Mouse (Mus musculus): ENCODE measurements around the gene Ccdc120. TPM values are rescaled to one million over a fixed set of nuclear protein-coding genes. Genes with fewer than 3 reads are reported as not detected.

The Ccdc120 gene
- 1 to 10 TPM in 1 of 2 experiments, under 1 TPM in 1; 0.74 to 1.2 TPM for total RNA-seq (2021)
- long read RNA-seq, experiment 1 = 0 reads
- long read RNA-seq, experiment 2 = 0 reads

- peak; percentile 52 to 64 for DNase-seq
- intact Hi-C loops (cut with DNase I) = no loop called here
Observed at GRCm38 (mm10) chrX:7750432-7751116, at the start of gene Ccdc120. Gene Ccdc120, minus strand, starts transcription at chrX:7750905.

GRCm38 (mm10) chrX:7797327-7797726, 46.6 kb upstream of the Ccdc120 start:
- intact Hi-C loops (cut with DNase I) = no loop called here
- no peak for DNase-seq

- intact Hi-C loops (cut with DNase I) = no loop called here
- peak; percentile 45 to 56 for DNase-seq
Observed at GRCm38 (mm10) chrX:7795016-7795415, 44.3 kb upstream of the Ccdc120 start.

- intact Hi-C loops (cut with DNase I) = loop anchor here (5.0 kb wide), 1 partner anchor 36 kb away; no protein-coding TSS in a partner anchor
- DNase-seq = no peak
Observed at GRCm38 (mm10) chrX:7793361-7793760, 42.7 kb upstream of the Ccdc120 start.

DNA sequence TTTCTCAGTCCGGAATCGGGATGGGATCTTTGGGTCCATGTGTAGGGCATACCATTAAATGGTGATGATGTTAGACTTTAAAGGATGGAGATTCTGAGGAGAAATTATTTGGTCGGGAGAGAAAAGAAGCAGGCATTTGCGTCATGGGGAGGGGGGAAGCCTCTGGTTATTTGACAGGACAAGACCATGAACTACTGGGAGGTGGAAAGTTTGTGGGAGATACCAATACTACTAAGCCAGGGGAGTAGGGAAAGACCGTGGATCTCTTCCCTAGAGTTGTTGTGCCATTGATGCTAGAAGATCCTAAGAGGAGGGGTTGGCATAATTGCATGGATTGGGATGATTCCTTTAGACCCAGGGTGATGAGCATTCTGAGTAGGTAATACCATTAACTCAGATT, 39.6 kb upstream of the Ccdc120 start:
- intact Hi-C loops (cut with DNase I) = loop anchor here (5.0 kb wide), 1 partner anchor 33 kb away; no protein-coding TSS in a partner anchor
- no peak for DNase-seq

GRCm38 (mm10) chrX:7789542-7790136, 38.9 kb upstream of the Ccdc120 start, which contains the start of gene Gripap1:
Gene Gripap1, plus strand, starts transcription at chrX:7789765.
- DNase-seq = peak; percentile 75 to 77
- intact Hi-C loops (cut with DNase I) = loop anchor here (5.0 kb wide), 1 partner anchor 32 kb away; no protein-coding TSS in a partner anchor

DNA sequence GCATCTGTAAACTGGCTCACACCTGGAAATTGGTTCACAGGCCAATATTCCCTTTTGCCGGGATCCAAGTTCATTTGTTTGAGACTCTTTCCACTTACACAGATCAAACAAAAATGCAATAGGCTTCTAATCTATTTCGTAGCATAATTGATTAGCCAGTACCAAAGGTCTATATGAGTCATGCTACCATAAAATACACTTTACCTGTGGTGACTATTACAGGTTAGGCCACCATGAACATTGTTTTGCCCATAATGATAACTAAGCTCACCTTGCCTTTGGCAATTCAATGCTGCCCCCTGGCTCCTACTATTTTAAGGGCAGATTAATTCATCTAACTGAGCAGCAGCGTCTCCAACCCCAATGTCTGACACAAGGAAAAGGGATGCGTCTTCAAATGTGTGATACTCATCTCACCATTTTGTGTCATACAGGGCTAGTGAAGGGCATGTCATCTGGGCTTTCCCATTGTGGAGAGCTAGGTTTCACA, 31.9 kb upstream of the Ccdc120 start:
- DNase-seq = no peak
- intact Hi-C loops (cut with DNase I) = no loop called here

- intact Hi-C loops (cut with DNase I) = loop anchor here (5.0 kb wide), 1 partner anchor 47 kb away; no protein-coding TSS in a partner anchor
- DNase-seq = no peak
Observed at GRCm38 (mm10) chrX:7779294-7779693, 28.6 kb upstream of the Ccdc120 start.

GRCm38 (mm10) chrX:7778450-7779244, 27.9 kb upstream of the Ccdc120 start:
- no peak for DNase-seq
- intact Hi-C loops (cut with DNase I) = loop anchor here (5.0 kb wide), 1 partner anchor 46 kb away; no protein-coding TSS in a partner anchor

- peak; percentile 41 to 73 for DNase-seq
- intact Hi-C loops (cut with DNase I) = loop anchor here (1.0 to 5.0 kb wide), 2 partner anchors 23 to 44 kb away; no protein-coding TSS in a partner anchor
Observed at GRCm38 (mm10) chrX:7776329-7777082, 25.8 kb upstream of the Ccdc120 start.

DNA sequence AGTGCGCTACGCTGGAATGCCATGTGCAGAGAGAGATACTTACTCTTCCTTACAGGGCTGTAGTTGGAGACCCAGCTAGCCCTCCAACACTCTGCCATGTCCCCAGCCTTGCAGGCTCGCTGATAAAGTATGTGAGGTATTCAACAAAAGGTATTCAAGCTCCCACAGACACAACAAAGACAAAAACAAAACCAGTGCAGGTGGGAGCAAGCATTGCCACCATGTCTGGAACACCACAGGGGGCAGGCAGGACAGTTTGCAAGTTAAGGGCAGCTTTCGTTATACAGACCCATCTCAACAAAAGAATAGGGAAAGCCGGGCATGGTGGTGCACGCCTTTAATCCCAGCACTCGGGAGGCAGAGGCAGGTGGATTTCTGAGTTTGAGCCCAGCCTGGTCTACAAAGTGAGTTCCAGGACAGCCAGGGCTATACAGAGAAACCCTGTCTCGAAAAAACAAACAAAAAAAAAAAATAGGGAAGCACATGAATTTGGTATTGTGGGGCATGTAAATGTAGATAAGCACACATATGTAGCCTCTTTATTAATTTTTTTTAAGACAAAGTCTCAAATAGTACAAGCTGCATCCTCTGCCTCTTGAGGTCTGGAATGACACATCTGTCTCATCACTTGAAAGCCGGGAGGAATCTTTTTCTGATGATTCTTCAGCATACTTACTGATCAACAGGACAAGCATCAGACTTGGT, 24.9 kb upstream of the Ccdc120 start:
- intact Hi-C loops (cut with DNase I) = loop anchor here (1.0 to 5.0 kb wide), 2 partner anchors 22 to 43 kb away; no protein-coding TSS in a partner anchor
- no peak for DNase-seq

GRCm38 (mm10) chrX:7772766-7773165, 22.1 kb upstream of the Ccdc120 start:
- DNase-seq = no peak
- intact Hi-C loops (cut with DNase I) = loop anchor here (2.0 kb wide), 1 partner anchor 14 kb away; no protein-coding TSS in a partner anchor

DNA sequence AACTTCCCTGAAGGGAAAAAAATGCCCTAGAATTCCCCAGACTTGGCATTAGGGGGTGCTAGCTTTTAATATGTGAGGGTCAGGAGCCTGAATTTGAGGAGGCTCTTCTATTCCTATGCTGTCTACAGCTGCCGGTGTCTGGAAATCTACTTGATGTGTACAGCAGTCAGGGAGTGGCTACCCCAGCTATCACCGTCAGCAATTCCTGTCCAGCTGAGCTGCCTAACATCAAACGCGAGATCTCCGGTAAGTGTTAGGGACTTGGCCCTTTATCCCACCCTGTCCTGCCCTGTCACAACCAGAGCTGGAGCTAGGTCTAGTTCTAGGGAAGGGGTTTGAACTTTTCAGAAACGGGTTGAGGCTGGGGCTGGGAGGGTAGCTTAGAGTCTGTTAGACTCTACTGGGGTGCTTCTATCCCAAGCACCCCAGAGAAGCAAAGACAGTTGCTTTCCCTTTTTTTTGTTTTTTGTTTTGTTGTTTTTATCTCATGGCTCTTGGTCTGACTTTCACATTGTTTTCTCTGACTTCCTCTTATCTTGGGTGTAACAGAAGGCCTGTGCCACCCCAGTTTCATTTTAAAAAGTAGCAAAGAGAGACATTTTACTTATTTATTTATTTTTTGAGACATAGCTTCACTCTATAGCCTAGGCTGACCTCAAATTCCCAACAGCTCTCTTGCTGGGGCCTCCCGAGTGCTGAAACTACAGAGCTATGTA, 18.8 kb upstream of the Ccdc120 start:
- no peak for DNase-seq
- intact Hi-C loops (cut with DNase I) = no loop called here

- intact Hi-C loops (cut with DNase I) = no loop called here
- DNase-seq = peak in 1 of 2 experiments; percentile 40
Observed at GRCm38 (mm10) chrX:7765764-7766163, 15.1 kb upstream of the Ccdc120 start.

- DNase-seq = no peak
- intact Hi-C loops (cut with DNase I) = no loop called here
Observed at GRCm38 (mm10) chrX:7765281-7765670, 14.6 kb upstream of the Ccdc120 start.

GRCm38 (mm10) chrX:7764657-7765280, 14.1 kb upstream of the Ccdc120 start:
- intact Hi-C loops (cut with DNase I) = no loop called here
- DNase-seq = no peak

DNA sequence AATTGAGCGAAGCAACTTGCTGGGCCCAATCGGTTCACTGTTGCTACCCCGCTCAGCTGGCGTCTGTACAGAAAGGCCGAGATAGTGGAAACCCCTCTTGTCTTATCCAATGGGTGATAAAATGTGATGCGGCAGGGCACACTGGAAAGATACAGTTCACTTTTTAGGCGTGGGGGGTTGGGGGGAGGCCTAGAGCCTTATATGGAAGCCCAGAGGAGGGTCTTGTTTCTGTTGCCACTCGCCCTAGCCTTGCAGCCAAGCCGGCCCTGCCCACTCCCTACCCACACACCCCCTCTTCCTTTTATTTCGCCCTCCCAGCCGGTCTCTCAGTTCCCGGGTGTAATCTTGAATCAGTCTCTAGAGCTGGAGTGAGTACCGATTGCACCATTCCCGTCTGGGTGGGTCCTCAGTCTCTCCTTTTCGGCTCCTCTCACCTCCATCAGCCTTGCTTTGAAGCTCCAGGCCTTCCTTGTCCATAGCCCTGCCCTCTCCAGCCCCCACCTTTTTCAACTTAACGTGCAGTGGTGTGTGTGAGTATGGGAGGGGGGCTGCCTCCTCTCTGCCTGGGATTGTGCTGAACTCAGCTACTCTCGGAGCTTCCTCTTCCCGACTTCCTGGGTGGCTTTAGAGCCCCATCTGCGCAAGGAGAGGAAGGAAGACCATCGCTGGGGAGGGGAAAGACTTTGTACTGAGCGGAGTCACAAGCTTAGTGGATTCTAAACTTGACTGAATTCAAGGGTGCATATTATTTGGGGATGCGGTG, 13.1 kb upstream of the Ccdc120 start:
- peak; percentile 22 to 24 for DNase-seq
- intact Hi-C loops (cut with DNase I) = no loop called here

- DNase-seq = no peak
- intact Hi-C loops (cut with DNase I) = no loop called here
Observed at GRCm38 (mm10) chrX:7762921-7763197, 12.2 kb upstream of the Ccdc120 start.
